Mouse (Mus musculus) lung, postnatal 0 days (tissue): Measurements from ENCODE around the gene Nmnat3. TPM values are rescaled to one million over a fixed set of nuclear protein-coding genes. Genes with fewer than 3 reads are reported as not detected.

ENCODE experiments used
- ATAC-seq: fragments of 200-750 bp; cut with Nextera tagmentation; 2 replicates; pipeline ENCODE4 v1.8.0; 2017; ENCODE audit warnings: moderate library complexity
- DNase-seq: peaks from one replicate; pipeline ENCODE4 v3.0.0-alpha.2; 2016; ENCODE audit warnings: low spot score
- H3K27ac ChIP-seq: fragments of 300-500 bp; sonication (generic); 2 replicates; pipeline ENCODE4 v1.5.1; 2014; ENCODE audit warnings: antibody characterized with exemption, mild to moderate bottlenecking, low read length, mixed read lengths
- H3K27me3 ChIP-seq: fragments of 300-500 bp; sonication (generic); replicated peaks from 2 replicates; pipeline ENCODE4 v1.6.1; 2014; ENCODE audit warnings: low read length, mixed read lengths; ENCODE audit not compliant: insufficient read depth
- H3K36me3 ChIP-seq: fragments of 300-500 bp; sonication (generic); 2 replicates; pipeline ENCODE4 v1.6.1; 2014; ENCODE audit warnings: low read length, mixed read lengths; ENCODE audit not compliant: insufficient read depth
- H3K4me1 ChIP-seq: fragments of 300-500 bp; sonication (generic); 2 replicates; pipeline ENCODE4 v1.6.1; 2014; ENCODE audit warnings: antibody characterized with exemption, low read depth, low read length, mixed read lengths; ENCODE audit not compliant: insufficient read depth
- H3K4me2 ChIP-seq: fragments of 300-500 bp; sonication (generic); replicated peaks from 2 replicates; pipeline ENCODE4 v1.6.1; 2014; ENCODE audit warnings: low read depth, mild to moderate bottlenecking, low read length, moderate library complexity, mixed read lengths
- H3K4me3 ChIP-seq: fragments of 300-500 bp; sonication (generic); 2 replicates; pipeline ENCODE4 v1.5.1; 2014; ENCODE audit warnings: low read depth, low read length
- H3K9ac ChIP-seq: fragments of 300-500 bp; sonication (generic); replicated peaks from 2 replicates; pipeline ENCODE4 v1.6.1; 2014; ENCODE audit warnings: low read depth, mild to moderate bottlenecking
- H3K9me3 ChIP-seq: fragments of 300-500 bp; sonication (generic); 2 replicates; pipeline ENCODE4 v1.6.1; 2016; ENCODE audit warnings: low read length, mixed read lengths
- CTCF ChIP-seq: IDR thresholded peaks from 2 replicates; pipeline ENCODE4 v1.5.1; 2016; ENCODE audit warnings: antibody characterized with exemption, mild to moderate bottlenecking
- EP300 ChIP-seq: IDR thresholded peaks from 2 replicates; pipeline ENCODE4 v1.6.1; 2016; ENCODE audit warnings: antibody characterized with exemption, mild to moderate bottlenecking, control low read depth
- WGBS: fragments of 180-500 bp; shearing (Covaris S2); extraction: QIAGEN DNeasy Blood & Tissue Kit; methylation state at CpG from one replicate; pipeline ENCODE4 v1.1.7; 2014; 5-methylcytosine and 5-hydroxymethylcytosine counted together
- polyA plus RNA-seq: library from polyadenylated mRNA; unstranded; fragments of >200 nt; fragmentation: Nextera tagmentation; extraction: Ambion mirVana; gene quantifications from 2 replicates; pipeline ENCODE4 v1.2.1, GENCODE M21; 2015

The Nmnat3 gene
- polyA plus RNA-seq, 1 experiment from 2014 or later: 6.4 TPM

GRCm38 (mm10) chr9:98296383-98297201, 9.4 kb downstream of the Nmnat3 start:
- Histone ChIP-seq H3K27me3 (no peaks in the 10 kb centered on the region), H3K27ac (peak overlapping the region; percentile 75), H3K4me2 (peak overlapping the region; percentile 75), H3K36me3 (no peaks in the 10 kb centered on the region), H3K4me1 (peaks cover 5% of the 10 kb centered on the region; the same call in 1 of the 2 replicates), H3K9ac (peak overlapping the region; percentile 41), H3K4me3 (peak overlapping the region; percentile 53), H3K9me3 (no peaks in the 10 kb centered on the region)
- DNase-seq (peak; percentile 97), ATAC-seq (peak; percentile 94)
- under 1% methylated on average over 55 of the region's 56 CpGs for WGBS
- TF ChIP-seq EP300 (no peak), CTCF (no peak)

- H3K9ac ChIP-seq: no peak overlapping the region
- no peaks in the 10 kb centered on the region for H3K36me3 ChIP-seq
- DNase-seq (peak; percentile 58), ATAC-seq (peak; percentile 27)
- H3K27ac ChIP-seq: peak overlapping the region; percentile 75
- peak overlapping the region; percentile 75 for H3K4me2 ChIP-seq
- no peaks in the 10 kb centered on the region for H3K9me3 ChIP-seq
- no peaks in the 10 kb centered on the region for H3K27me3 ChIP-seq
- peak overlapping the region; percentile 53 for H3K4me3 ChIP-seq
- WGBS: 8% methylated on average over 11 of the region's 12 CpGs
- peaks cover 5% of the 10 kb centered on the region; the same call in 1 of the 2 replicates for H3K4me1 ChIP-seq
- TF ChIP-seq CTCF: no peak
- TF ChIP-seq EP300: no peak
Observed at GRCm38 (mm10) chr9:98297234-98297936, 10.2 kb downstream of the Nmnat3 start.

DNA sequence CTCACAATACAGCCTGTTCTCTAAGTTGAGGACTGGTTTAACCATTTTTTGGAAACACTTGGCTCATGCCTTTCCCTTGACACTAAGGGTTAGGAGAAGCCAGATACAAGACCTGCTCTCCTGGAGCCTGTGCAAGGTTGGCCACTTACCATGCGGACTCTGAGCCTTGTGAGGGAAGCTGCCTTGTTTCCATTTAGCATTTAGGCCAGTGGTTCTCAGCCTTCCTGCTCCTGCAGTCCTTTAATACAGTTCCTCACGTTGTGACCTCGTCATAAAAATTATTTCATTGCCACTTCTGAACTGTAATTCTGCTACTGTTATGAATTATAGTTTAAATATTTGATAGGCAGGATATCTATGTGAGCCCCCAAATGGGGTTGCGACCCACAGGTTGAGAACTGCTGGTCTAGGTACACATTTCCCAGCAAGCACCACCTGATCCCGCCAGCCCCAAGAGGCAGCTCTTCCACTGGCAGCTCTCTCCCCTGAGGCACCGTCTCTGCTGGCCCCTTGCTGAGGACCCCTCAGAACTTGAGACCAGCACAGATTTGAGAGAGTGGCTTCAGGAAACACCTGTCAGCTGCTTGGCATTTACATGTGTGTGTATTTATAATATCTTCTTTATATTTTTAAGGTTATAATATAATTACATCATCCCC, 10.8 kb downstream of the Nmnat3 start:
- TF ChIP-seq CTCF: no peak
- TF ChIP-seq EP300: no peak
- H3K9me3 ChIP-seq: no peaks in the 10 kb centered on the region
- H3K27ac ChIP-seq: no peak overlapping the region
- no peaks in the 10 kb centered on the region for H3K36me3 ChIP-seq
- ATAC-seq (no peak), DNase-seq (no peak)
- H3K9ac ChIP-seq: no peak overlapping the region
- peaks cover 5% of the 10 kb centered on the region; the same call in 1 of the 2 replicates for H3K4me1 ChIP-seq
- no peak overlapping the region for H3K4me3 ChIP-seq
- H3K27me3 ChIP-seq: no peaks in the 10 kb centered on the region
- WGBS: 59% methylated on average over 6 of the region's 6 CpGs
- H3K4me2 ChIP-seq: no peak overlapping the region

- no peaks in the 10 kb centered on the region for H3K36me3 ChIP-seq
- H3K9me3 ChIP-seq: no peaks in the 10 kb centered on the region
- no peaks in the 10 kb centered on the region for H3K27me3 ChIP-seq
- H3K27ac ChIP-seq: no peak overlapping the region
- ATAC-seq (no peak), DNase-seq (no peak)
- H3K9ac ChIP-seq: no peak overlapping the region
- peaks cover 5% of the 10 kb centered on the region; the same call in 1 of the 2 replicates for H3K4me1 ChIP-seq
- WGBS: 66% methylated on average over 3 of the region's 3 CpGs
- no peak overlapping the region for H3K4me3 ChIP-seq
- H3K4me2 ChIP-seq: no peak overlapping the region
- TF ChIP-seq EP300 (no peak), CTCF (no peak)
Observed at GRCm38 (mm10) chr9:98298761-98299160, 11.5 kb downstream of the Nmnat3 start.

- no peak overlapping the region for H3K4me3 ChIP-seq
- no peak overlapping the region for H3K9ac ChIP-seq
- DNase-seq: no peak
- H3K9me3 ChIP-seq: no peaks in the 10 kb centered on the region
- H3K27me3 ChIP-seq: no peaks in the 10 kb centered on the region
- H3K4me1 ChIP-seq: peaks cover 5% of the 10 kb centered on the region; the same call in 1 of the 2 replicates
- 89% methylated on average over 7 of the region's 7 CpGs for WGBS
- no peak overlapping the region for H3K27ac ChIP-seq
- H3K4me2 ChIP-seq: no peak overlapping the region
- no peak for ATAC-seq
- TF ChIP-seq EP300 (no peak), CTCF (no peak)
- no peaks in the 10 kb centered on the region for H3K36me3 ChIP-seq
Observed at GRCm38 (mm10) chr9:98299235-98299634, 12.0 kb downstream of the Nmnat3 start.

- H3K27me3 ChIP-seq: no peaks in the 10 kb centered on the region
- no peak overlapping the region for H3K9ac ChIP-seq
- WGBS: 65% methylated on average over 7 of the region's 7 CpGs
- H3K9me3 ChIP-seq: no peaks in the 10 kb centered on the region
- no peaks in the 10 kb centered on the region for H3K36me3 ChIP-seq
- ATAC-seq (no peak), DNase-seq (no peak)
- TF ChIP-seq CTCF (no peak), EP300 (no peak)
- no peak overlapping the region for H3K27ac ChIP-seq
- H3K4me1 ChIP-seq: peaks cover 5% of the 10 kb centered on the region; the same call in 1 of the 2 replicates
- H3K4me2 ChIP-seq: no peak overlapping the region
- no peak overlapping the region for H3K4me3 ChIP-seq
Observed at GRCm38 (mm10) chr9:98300582-98300981, 13.3 kb downstream of the Nmnat3 start.
